Mouse (Mus musculus) skeletal muscle tissue, adult 2 months (tissue): ENCODE measurements around the gene Hist1h2bb.

Source experiments
- DNase-seq: peaks from one replicate; pipeline ENCODE4 v3.0.0-alpha.2; 2012; ENCODE audit warnings: low read depth, low spot score

Hist1h2bb gene

DNA sequence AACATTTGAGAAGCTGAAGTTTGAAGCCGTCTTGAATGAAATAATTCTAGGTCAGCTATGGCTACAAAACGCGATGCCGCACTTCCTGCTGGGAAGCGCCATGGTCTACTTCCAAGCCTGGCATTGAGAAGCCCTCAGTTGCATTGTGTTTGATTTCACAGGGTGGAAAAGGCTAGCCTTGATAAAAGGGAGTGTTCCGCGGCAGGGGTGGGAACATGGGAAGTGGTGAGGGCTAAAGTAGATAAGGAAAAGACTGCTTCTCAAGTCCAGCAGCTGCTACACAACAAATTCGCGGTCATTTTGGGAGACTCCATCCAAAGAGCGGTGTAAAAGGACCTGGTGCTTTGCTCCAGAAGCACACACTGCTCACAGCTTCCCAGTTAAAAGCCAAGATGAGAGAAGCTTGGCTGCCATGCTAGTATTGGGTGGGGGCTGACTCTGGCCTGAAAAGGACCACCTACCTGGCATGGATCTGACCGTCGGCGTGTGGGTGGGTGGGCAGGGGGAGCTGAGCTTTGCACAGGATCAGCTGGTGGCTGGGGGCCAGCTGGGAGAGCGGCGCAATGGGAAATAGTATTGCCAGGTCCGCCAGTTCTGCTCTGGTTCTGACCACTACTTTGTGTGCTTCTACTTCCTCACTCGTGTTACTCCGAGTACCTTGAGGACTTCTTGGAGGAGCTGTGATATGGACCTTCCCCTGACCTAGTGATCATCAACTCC is 17.9 kb upstream of the Hist1h2bb start:
- DNase-seq = no peak

DNA sequence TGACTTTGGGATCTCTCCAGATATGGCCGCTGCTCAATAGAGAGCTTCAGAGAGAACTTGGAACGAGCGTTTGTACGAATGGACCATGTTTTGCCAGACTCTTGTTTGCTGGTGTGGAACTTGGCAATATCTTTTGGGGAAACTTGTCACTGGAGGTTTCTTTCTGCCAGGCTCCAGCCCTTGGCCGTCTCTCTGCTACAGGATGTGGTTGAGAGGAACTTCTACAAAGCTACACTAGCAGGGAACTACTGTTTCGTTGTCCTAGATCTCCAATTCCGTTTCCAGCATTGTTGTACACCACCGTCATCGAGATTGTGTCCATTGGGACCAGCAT is 17.4 kb upstream of the Hist1h2bb start:
- DNase-seq = peak; percentile 36

GRCm38 (mm10) chr13:23729706-23730105 is 16.8 kb upstream of the Hist1h2bb start:
- no peak for DNase-seq

DNA sequence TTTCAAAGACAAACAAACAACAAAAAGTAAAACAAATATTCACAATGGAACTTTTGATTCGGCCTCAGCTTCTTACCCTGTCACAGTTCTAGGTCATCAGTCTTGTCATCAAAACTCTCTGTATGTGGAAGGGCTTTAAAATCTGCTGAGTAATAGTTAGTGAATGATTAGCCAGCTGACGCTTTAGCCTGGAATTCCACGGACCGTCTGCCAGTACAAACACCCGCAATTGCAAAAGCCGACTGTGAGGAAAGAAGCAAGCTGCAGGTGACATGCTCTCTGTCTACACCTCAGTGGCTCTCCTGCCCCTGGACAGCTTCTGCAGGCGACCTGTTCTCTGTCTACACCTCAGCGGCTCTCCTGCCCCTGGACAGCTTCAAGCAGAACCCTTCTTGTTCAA is 16.1 kb upstream of the Hist1h2bb start:
- DNase-seq = peak; percentile 27

DNA sequence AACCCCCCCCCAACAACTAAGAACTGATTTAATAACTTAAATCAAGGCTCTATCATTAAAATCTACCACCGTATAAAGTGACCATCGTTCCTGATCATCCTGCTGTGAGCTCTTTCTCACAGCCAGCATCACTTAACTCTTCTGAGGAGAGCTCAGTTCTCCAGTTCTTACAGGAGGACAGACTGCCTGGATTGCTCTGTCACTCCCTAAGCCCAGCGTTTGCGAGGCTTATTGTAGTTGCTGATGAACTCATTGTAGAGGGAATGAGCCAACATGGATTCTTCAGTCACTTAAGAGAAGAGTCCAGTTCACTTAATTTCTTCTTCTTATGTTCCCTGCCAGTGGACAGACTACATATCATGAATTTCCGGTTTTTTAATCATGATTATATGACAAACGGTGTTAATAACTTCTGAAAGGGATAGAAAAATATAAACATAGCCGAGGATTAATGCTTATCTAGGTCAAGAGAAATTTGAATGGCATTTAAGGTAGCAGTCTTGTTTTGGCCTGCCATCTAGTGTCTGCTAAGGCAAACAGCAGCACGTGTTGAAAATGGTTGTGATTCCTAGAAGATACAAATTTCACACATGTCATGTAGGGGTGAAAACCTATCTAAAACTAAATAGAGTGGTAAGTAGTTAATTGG is 14.3 kb upstream of the Hist1h2bb start:
- DNase-seq = peak; percentile 28

GRCm38 (mm10) chr13:23737091-23737490 is 9.4 kb upstream of the Hist1h2bb start:
- DNase-seq = no peak

- DNase-seq = no peak
Observed at GRCm38 (mm10) chr13:23738041-23738440, 8.5 kb upstream of the Hist1h2bb start.

- DNase-seq = peak; percentile 93
Observed at GRCm38 (mm10) chr13:23738677-23739068, 7.9 kb upstream of the Hist1h2bb start, which contains the start of gene Hist1h1c. Gene Hist1h1c, plus strand, starts transcription at chr13:23738808.

DNA sequence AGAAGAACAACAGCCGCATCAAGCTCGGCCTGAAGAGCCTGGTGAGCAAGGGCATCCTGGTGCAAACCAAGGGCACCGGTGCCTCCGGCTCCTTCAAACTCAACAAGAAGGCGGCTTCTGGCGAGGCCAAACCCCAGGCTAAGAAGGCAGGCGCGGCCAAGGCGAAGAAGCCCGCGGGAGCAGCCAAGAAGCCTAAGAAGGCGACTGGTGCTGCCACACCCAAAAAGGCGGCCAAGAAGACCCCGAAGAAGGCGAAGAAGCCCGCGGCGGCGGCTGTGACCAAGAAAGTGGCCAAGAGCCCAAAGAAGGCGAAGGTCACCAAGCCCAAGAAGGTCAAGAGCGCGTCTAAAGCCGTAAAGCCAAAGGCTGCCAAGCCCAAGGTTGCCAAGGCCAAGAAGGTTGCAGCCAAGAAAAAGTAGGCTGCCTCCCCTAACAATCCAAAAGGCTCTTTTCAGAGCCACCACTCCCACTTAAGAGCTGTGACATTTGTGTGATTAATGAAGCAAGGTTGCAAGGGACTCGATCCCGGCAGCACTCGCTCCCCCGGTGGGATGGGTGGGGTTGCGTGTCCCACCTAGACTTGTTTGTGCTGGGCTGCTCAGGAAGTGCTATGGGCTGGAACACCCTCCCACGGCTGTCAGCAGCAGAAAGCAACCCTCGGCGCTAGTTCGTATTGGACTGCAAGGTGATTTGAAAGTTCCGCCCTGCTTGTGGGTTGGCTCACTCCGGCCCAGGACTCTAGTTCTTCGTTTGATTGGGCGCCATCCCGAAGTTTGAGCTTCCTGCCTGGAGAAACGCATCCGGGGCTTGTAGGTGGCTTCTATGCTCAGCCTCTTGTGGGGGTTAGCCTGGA is 7.2 kb upstream of the Hist1h2bb start:
- peak; percentile 97 for DNase-seq

DNA sequence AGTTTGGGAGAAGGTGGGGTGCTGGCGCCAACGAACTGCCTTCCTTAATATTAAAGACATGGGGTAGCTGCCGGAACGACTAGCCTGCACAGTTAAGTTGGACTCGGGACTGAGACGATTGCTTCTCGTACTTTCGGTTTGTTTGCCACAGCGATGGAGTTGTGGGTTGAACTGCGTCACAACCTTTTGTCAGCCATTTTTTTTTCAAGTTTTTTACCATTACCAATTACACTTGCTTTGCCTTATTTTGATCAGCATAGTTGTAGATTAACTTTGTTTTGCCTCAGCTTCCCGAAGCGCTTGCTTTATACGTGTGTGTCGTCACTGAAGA is 6.6 kb upstream of the Hist1h2bb start:
- DNase-seq = no peak

DNA sequence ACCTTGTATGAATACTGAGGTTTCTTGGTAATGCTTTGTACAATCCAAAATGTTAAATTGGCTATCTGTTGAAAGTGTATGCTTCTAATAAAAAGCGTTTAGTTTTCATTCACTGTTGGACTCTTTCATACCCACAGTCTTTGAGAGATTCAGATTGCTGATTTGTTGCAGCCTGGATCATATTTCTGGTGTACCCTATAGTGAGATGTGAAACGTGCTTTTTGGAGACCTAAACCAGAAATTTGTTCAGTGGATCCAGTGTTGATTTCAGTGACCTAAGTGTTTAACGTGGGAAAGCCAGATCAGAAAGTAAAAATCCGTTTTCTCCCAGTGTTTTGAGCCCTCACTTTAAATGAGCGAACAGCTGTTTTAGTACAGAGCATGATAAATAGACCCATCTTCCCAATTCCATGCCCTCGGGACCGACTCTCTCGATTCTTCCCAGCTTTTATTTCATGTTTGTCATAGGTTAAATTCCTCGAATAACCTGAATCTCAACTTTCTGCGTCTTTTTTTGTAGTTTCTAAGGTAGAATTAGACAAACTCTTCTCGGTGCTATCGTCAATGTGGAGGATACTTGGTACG is 6.2 kb upstream of the Hist1h2bb start:
- DNase-seq = no peak

GRCm38 (mm10) chr13:23740910-23741309 is 5.6 kb upstream of the Hist1h2bb start:
- no peak for DNase-seq

GRCm38 (mm10) chr13:23742007-23742406 is 4.5 kb upstream of the Hist1h2bb start:
- DNase-seq = no peak

DNA sequence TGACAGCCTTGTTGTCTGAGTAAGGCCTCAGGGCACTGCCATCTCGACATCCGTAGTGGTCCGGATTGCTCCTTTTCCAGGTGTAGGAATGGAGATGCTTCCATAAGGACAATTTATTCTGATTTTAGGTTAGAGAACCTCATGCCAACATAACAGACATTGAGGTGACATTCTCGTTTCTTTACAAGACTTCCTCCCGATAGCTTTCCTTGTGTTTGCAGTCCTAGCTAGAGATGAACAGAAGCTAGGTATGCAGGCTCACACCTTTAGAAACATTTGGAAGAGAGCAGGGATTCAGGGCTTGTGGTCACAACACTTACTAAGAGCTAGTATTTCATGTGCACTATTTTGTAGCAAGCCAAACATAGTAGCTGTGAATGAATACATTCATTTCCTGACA is 3.3 kb upstream of the Hist1h2bb start:
- no peak for DNase-seq

DNA sequence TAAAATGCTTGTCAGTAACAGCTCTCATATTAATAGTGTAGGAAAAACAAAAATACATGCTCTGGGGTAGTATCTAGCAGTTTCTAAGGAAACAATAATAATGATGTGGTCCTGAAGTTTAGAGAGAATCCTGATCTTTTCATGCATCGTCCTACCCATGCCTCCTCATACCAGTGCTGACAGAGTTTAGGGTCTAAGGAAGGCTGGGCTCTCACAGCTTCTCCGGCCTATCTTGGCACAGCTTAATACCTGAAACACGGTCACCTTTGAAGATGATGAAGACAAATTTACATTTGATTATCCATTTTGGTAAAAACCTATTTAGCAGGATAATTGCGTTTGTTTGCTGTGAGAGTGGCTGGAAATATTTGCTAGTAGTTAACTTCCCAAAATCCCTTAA is 2.6 kb upstream of the Hist1h2bb start:
- DNase-seq = no peak

GRCm38 (mm10) chr13:23744421-23745380 is 1.8 kb upstream of the Hist1h2bb start:
- no peak for DNase-seq

DNA sequence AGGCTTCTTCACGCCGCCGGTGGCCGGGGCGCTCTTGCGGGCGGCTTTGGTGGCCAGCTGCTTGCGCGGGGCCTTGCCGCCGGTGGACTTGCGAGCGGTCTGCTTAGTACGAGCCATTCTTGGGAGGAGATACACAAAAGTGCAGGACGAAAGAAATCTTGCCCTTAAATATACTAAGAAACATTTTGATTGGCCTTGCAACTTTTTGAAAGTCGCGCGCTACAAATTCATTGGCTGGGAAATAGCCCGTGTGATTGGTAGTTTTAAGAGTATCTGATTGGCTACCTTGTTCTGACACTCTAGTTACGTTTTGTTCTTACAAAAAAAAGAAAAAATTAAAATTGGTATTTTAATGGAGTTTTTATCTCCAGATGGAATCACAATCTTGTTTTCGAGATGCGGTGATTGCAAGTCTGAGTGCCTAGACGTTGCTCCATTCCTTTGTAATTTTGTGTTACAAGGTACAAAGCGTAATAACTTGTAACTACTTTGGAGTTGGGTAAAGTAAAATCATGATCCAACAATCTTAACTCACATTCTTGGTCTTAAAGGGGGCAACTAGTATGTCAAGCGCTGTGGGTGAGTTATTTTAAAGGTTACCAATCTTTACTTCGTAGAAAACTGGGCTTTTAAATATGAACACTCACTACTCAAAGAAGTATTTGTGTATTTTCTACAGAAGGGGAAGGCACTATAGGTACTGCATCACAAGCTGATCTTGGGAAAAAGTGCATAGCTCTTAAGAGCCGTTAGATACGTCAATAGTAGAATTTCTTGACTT is 963 bp upstream of the Hist1h2bb start, which contains the start of gene Hist1h3c:
TSS of gene Hist1h3c (minus strand) at position 222 of the 781 bp plus-strand sequence.
- peak; percentile 83 for DNase-seq

- DNase-seq = no peak
Observed at GRCm38 (mm10) chr13:23747081-23747891, 752 bp downstream of the Hist1h2bb start.

DNA sequence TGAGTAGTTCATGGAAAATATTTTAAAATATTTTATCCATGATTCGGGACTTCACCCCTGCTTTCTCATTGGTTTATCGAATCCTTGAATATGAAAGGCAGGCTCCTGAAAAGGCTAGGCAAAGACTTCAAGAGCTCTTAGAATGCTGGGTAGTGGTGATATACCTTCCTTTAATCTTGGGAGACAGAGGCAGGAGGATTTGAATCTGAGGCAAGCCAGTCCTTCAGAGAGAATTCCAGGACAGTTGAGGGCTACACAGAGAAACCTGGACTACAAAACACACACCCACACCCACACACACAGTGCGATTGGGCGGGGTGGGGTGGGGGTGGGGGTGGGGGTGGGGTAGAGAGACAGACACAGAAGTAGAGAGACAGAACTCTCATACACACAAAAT is 1.4 kb downstream of the Hist1h2bb start:
- no peak for DNase-seq
